Mouse (Mus musculus): ENCODE measurements around the gene Taok1.

Taok1 gene

GRCm38 (mm10) chr11:77492311-77492871, 115.2 kb downstream of the Taok1 start:
- TF ChIP-seq GATA4 (IDR thresholded peaks at IDR 0.05; ENCODE audit: insufficient replicate concordance, low read length) = no peak

GRCm38 (mm10) chr11:77491502-77492291, 115.9 kb downstream of the Taok1 start:
- TF ChIP-seq GATA4 (IDR thresholded peaks at IDR 0.05; ENCODE audit: insufficient replicate concordance, low read length) = no peak

GRCm38 (mm10) chr11:77491123-77491501, 116.5 kb downstream of the Taok1 start:
- TF ChIP-seq GATA4 (IDR thresholded peaks at IDR 0.05; ENCODE audit: insufficient replicate concordance, low read length) = no peak

- no peak for TF ChIP-seq GATA4 (IDR thresholded peaks at IDR 0.05; ENCODE audit: insufficient replicate concordance, low read length)
These were observed 117.2 kb downstream of the Taok1 start for GRCm38 (mm10) chr11:77490451-77490850.

- TF ChIP-seq GATA4 (IDR thresholded peaks at IDR 0.05; ENCODE audit: insufficient replicate concordance, low read length) = no peak
These were observed 117.9 kb downstream of the Taok1 start, which contains the start of gene Ankrd13b for GRCm38 (mm10) chr11:77489591-77490235. Gene Ankrd13b (minus strand): TSS chr11:77489678.

GRCm38 (mm10) chr11:77488771-77489581, 118.6 kb downstream of the Taok1 start:
- no peak for TF ChIP-seq GATA4 (IDR thresholded peaks at IDR 0.05; ENCODE audit: insufficient replicate concordance, low read length)

GRCm38 (mm10) chr11:77486798-77487197, 120.8 kb downstream of the Taok1 start:
- TF ChIP-seq GATA4 (IDR thresholded peaks at IDR 0.05; ENCODE audit: insufficient replicate concordance, low read length) = no peak

- TF ChIP-seq GATA4 (IDR thresholded peaks at IDR 0.05; ENCODE audit: insufficient replicate concordance, low read length) = no peak
These were observed 122.4 kb downstream of the Taok1 start for GRCm38 (mm10) chr11:77485229-77485628.

GRCm38 (mm10) chr11:77483510-77484255, 123.9 kb downstream of the Taok1 start:
- no peak for TF ChIP-seq GATA4 (IDR thresholded peaks at IDR 0.05; ENCODE audit: insufficient replicate concordance, low read length)

GRCm38 (mm10) chr11:77483043-77483442, 124.6 kb downstream of the Taok1 start:
- no peak for TF ChIP-seq GATA4 (IDR thresholded peaks at IDR 0.05; ENCODE audit: insufficient replicate concordance, low read length)

Data from liver, adult (tissue).